Mouse (Mus musculus) c-Kit-negative CD71-positive TER-119-positive erythroid progenitor cells, embryonic 14.5 days (primary cell): Measurements from ENCODE around the gene Gm21987.
"Not testable (repeated sequence)": the region's sequence is repeated elsewhere in the genome, so short reads cannot be mapped to it uniquely, and the experiment has no call there.

Experiments used
- DNase-seq: peaks from one replicate; pipeline ENCODE4 v3.0.0-alpha.2; 2013; ENCODE audit warnings: low read depth, low spot score

The Gm21987 gene

GRCm38 (mm10) chr16:38346529-38347325, at the start of gene Gm21987, which contains the start of gene Cox17:
Gm21987 (plus strand) TSS chr16:38347040.
Cox17 (plus strand) TSS chr16:38346991.
- peak; percentile 88 for DNase-seq

GRCm38 (mm10) chr16:38298410-38298809, 48.4 kb upstream of the Gm21987 start:
- no peak for DNase-seq

- no peak for DNase-seq
Observed at GRCm38 (mm10) chr16:38302367-38302766, 44.5 kb upstream of the Gm21987 start.

- DNase-seq = no peak
Observed at GRCm38 (mm10) chr16:38304460-38305194, 42.2 kb upstream of the Gm21987 start.

- no peak for DNase-seq
Observed at GRCm38 (mm10) chr16:38306571-38307220, 40.1 kb upstream of the Gm21987 start.

- DNase-seq = no peak
Observed at GRCm38 (mm10) chr16:38307221-38307605, 39.6 kb upstream of the Gm21987 start.

- DNase-seq = no peak
Observed at GRCm38 (mm10) chr16:38307651-38308050, 39.2 kb upstream of the Gm21987 start.

- DNase-seq = no peak
Observed at GRCm38 (mm10) chr16:38308195-38308594, 38.6 kb upstream of the Gm21987 start.

- DNase-seq = no peak
Observed at GRCm38 (mm10) chr16:38318492-38318891, 28.3 kb upstream of the Gm21987 start.

GRCm38 (mm10) chr16:38319087-38319486, 27.8 kb upstream of the Gm21987 start:
- no peak for DNase-seq

- DNase-seq = peak; percentile 16
Observed at GRCm38 (mm10) chr16:38321452-38321935, 25.3 kb upstream of the Gm21987 start.

GRCm38 (mm10) chr16:38324311-38324710, 22.5 kb upstream of the Gm21987 start:
- no peak for DNase-seq

GRCm38 (mm10) chr16:38326778-38327397, 20.0 kb upstream of the Gm21987 start:
- no peak for DNase-seq

GRCm38 (mm10) chr16:38329340-38329739, 17.5 kb upstream of the Gm21987 start:
- no peak for DNase-seq

GRCm38 (mm10) chr16:38334431-38334830, 12.4 kb upstream of the Gm21987 start:
- no peak for DNase-seq

GRCm38 (mm10) chr16:38338077-38338476, 8.8 kb upstream of the Gm21987 start:
- not testable (repeated sequence) for DNase-seq

GRCm38 (mm10) chr16:38341396-38342324, 5.2 kb upstream of the Gm21987 start, which contains the start of gene Maats1:
Maats1 (minus strand) TSS chr16:38342143.
- no peak for DNase-seq

GRCm38 (mm10) chr16:38344941-38345725, 1.7 kb upstream of the Gm21987 start:
- DNase-seq = no peak

- DNase-seq = no peak
Observed at GRCm38 (mm10) chr16:38347588-38347987, 748 bp downstream of the Gm21987 start.
